In the genomic region with DNA sequence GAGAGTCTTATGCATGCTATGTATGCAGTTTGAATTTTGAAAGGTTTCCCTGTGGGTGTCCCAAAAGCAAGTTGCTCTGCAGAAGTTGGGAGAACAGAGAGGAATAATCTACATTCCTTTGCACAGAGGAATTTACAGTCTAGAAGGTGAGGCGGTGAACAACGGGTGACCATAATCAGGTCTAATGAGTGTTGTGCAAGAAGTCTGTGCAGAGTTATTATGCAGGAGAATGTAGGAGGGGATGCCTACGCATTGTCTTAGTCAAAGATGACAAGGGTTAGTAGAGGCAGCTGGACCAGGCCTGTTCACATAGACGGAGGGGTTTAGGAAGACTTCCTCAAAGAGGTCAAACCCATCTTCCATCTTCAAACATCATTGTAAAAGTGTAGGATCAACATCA, we compare ENCODE assay signal across 30 mouse cellular contexts.
"Had no signal": no experiment of that assay in that cellular context is flagged by ENCODE, and none has a peak within 500 bp of the region (broad histone marks: within the 10 kb centered on the region; RNA-seq: fewer than 3 reads in every experiment).

No protein-coding gene starts in this region.

- DNase-seq: left cerebral cortex, postnatal 4 days; liver; liver, embryonic 13.5 days; liver, postnatal 0 days; lung, adult 18-20 months; lung, adult 2 months; lung, embryonic 14.5 days; lung, postnatal 10 days; lung, postnatal 14 days; lung, postnatal 36 days; lung, postnatal 4 days had no signal

- H3K9ac ChIP-seq: limb, embryonic 12.5 days; limb, embryonic 13.5 days; limb, embryonic 15.5 days; liver, embryonic 12.5 days; liver, embryonic 13.5 days; liver, embryonic 14.5 days; liver, embryonic 15.5 days; liver, postnatal 0 days; lung, embryonic 14.5 days; lung, embryonic 15.5 days; midbrain, embryonic 12.5 days; midbrain, embryonic 13.5 days; midbrain, embryonic 15.5 days had no signal

- H3K36me3 ChIP-seq: limb, embryonic 10.5 days; limb, embryonic 12.5 days; limb, embryonic 13.5 days; limb, embryonic 15.5 days; liver, embryonic 12.5 days; liver, embryonic 13.5 days; liver, embryonic 15.5 days; lung, embryonic 15.5 days; midbrain, embryonic 10.5 days; midbrain, embryonic 12.5 days; midbrain, embryonic 13.5 days; midbrain, embryonic 15.5 days had no signal

- H3K4me1 ChIP-seq: liver, embryonic 12.5 days; liver, embryonic 13.5 days; liver, embryonic 15.5 days; lung, embryonic 15.5 days; megakaryocyte, embryonic 14.5 days; midbrain, embryonic 12.5 days; midbrain, embryonic 13.5 days; midbrain, embryonic 15.5 days had no signal

- H3K27me3 ChIP-seq: limb, embryonic 12.5 days; limb, embryonic 13.5 days; limb, embryonic 15.5 days; liver, embryonic 12.5 days; liver, embryonic 13.5 days; liver, embryonic 15.5 days; lung, embryonic 15.5 days; midbrain, embryonic 12.5 days; midbrain, embryonic 13.5 days; midbrain, embryonic 15.5 days had no signal

- H3K9me3 ChIP-seq: limb, embryonic 10.5 days; limb, embryonic 12.5 days; limb, embryonic 13.5 days; limb, embryonic 15.5 days; liver, embryonic 12.5 days; liver, embryonic 13.5 days; liver, embryonic 15.5 days; lung, embryonic 15.5 days; midbrain, embryonic 10.5 days; midbrain, embryonic 12.5 days; midbrain, embryonic 13.5 days; midbrain, embryonic 15.5 days had no signal

- H3K27ac ChIP-seq: left cerebral cortex, adult 2 months; limb, embryonic 10.5 days; limb, embryonic 12.5 days; limb, embryonic 13.5 days; limb, embryonic 15.5 days; liver, embryonic 12.5 days; liver, embryonic 13.5 days; liver, embryonic 14.5 days; liver, embryonic 15.5 days; lung, embryonic 15.5 days; macrophage; midbrain, embryonic 10.5 days; midbrain, embryonic 12.5 days; midbrain, embryonic 13.5 days; midbrain, embryonic 15.5 days had no signal

- H3K4me3 ChIP-seq: left cerebral cortex, adult 2 months; limb, embryonic 10.5 days; limb, embryonic 12.5 days; limb, embryonic 13.5 days; limb, embryonic 15.5 days; liver, embryonic 12.5 days; liver, embryonic 13.5 days; liver, embryonic 15.5 days; lung, embryonic 15.5 days; megakaryocyte, embryonic 14.5 days; midbrain, embryonic 10.5 days; midbrain, embryonic 12.5 days; midbrain, embryonic 13.5 days; midbrain, embryonic 15.5 days; myocyte had no signal

- ATAC-seq: liver, embryonic 12.5 days; liver, postnatal 0 days; lung, postnatal 0 days; midbrain, embryonic 13.5 days; midbrain, embryonic 15.5 days; midbrain, embryonic 16.5 days had no signal

- H3K4me2 ChIP-seq: limb, embryonic 12.5 days; limb, embryonic 13.5 days; limb, embryonic 15.5 days; liver, embryonic 11.5 days; liver, embryonic 12.5 days; liver, embryonic 13.5 days; liver, embryonic 15.5 days; lung, embryonic 14.5 days; lung, embryonic 15.5 days; midbrain, embryonic 12.5 days; midbrain, embryonic 13.5 days; midbrain, embryonic 15.5 days had no signal
